Mouse (Mus musculus) embryo, embryonic 11 days (tissue): ENCODE measurements at regions not wholly inside any gene's neighbourhood (a gene's known extent, or its start where the extent isn't known, plus 50 kb on each side); places are given as distances from the start of the nearest gene placed in this dataset.

Source experiments
- DNase-seq: peaks from one replicate; pipeline ENCODE4 v3.0.0-alpha.2; 2015

DNA sequence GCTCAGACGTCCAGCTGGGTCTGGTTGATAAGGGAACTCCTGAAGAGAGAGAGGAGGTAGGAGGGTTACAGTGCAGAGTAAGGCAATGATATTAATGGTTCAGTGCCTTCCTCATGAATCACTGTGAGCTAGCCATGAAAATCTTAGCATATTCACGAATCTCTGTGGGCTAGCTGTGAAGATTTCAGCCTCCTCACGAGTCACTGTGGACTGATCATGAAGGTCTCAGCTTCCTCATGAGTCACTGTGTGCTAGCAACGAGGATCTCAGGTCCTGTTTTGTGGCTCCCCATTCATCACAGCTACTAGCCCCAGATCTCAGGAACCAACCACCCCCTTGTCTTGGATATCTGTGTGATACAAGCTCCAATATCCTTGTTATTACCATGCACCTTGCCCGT, 191.4 kb downstream of the Rap2a start:
- no peak for DNase-seq

DNA sequence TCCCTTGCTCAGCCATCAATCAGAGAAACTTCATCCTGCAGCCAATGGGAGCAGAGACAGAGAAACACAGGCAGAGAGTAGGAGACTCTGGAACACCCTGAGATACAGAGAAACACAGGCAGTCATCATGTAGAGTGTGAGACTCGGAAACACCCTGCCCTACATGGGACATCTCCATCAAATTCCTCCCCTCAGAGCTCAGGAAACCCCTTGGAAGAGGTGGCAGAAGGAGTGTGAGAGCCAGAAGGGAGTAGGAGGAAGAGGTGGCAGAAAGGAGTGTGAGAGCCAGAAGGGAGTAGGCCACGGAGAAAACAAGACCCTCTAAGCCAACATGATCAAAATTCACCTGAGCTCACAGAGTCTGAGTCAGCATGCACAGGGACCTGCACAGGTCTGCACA, 197.5 kb downstream of the Rap2a start:
- DNase-seq = no peak

- DNase-seq = no peak
These were observed 200.3 kb downstream of the Rap2a start for GRCm38 (mm10) chr14:120678533-120678932.

DNA sequence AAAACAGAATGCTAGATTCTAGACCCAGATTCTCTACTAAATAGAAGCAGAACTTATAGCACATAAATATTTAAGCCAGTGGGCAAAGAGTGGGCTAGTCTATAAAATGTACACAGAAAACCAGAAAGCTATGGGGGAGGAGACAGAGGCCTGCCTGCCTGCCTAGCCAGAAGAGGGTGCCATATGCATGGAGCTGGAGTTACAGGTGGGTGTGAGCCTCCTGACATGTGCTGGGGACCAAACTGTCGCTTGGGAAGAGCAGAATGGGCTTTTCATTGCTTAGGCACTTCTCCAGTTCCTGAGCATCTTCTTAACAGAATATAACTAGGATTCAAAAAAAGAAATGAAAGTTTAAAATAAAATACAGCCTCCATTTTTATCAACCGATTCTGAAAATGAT, 200.8 kb downstream of the Rap2a start:
- DNase-seq = no peak

- no peak for DNase-seq
These were observed 202.0 kb downstream of the Rap2a start for GRCm38 (mm10) chr14:120680272-120680671.

GRCm38 (mm10) chr14:120685263-120685662, 207.0 kb downstream of the Rap2a start:
- no peak for DNase-seq

DNA sequence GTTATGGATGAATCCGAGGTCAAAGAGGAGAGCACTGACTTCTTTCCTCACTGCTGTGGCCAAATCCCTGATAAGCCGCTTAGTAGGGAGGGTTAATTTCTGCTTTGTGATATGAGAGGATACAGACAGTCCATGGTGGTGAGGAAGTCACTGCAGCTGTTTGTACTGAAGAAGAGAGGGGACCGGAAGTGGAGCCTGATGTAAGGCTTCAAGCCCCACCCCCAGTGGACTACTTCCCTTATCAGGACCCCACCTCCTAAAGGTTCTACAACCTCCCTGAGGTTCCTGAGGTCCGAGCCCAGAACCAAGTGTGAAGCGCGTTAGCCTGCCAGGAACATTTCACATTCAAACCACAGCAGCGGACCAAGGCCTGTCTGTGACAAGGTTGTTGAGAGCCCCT, 207.6 kb downstream of the Rap2a start:
- DNase-seq = no peak

GRCm38 (mm10) chr14:120686751-120687150, 208.5 kb downstream of the Rap2a start:
- DNase-seq = no peak

- DNase-seq = no peak
These were observed 211.6 kb upstream of the Ipo5 start for GRCm38 (mm10) chr14:120699378-120699777.

- no peak for DNase-seq
These were observed 205.7 kb upstream of the Ipo5 start for GRCm38 (mm10) chr14:120705301-120705801.

DNA sequence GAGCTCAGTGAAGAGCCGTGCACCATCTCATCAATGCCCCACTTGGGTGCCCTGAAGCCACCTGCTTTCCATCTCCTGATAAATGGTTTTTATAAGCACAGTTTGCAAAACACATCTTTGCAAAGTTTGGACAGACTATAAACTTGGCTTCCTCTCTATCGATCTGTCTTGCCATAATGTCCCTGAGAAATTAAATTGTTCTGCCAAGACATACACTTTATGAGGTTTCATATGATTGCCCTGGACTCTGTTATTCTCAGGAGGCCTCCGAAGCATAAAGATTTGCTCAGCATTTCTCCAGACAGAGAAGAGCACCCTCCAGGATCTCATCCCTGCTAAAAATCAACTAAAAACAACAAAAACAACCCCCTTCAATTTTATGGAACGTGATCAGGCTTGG, 200.2 kb upstream of the Ipo5 start:
- DNase-seq = no peak

DNA sequence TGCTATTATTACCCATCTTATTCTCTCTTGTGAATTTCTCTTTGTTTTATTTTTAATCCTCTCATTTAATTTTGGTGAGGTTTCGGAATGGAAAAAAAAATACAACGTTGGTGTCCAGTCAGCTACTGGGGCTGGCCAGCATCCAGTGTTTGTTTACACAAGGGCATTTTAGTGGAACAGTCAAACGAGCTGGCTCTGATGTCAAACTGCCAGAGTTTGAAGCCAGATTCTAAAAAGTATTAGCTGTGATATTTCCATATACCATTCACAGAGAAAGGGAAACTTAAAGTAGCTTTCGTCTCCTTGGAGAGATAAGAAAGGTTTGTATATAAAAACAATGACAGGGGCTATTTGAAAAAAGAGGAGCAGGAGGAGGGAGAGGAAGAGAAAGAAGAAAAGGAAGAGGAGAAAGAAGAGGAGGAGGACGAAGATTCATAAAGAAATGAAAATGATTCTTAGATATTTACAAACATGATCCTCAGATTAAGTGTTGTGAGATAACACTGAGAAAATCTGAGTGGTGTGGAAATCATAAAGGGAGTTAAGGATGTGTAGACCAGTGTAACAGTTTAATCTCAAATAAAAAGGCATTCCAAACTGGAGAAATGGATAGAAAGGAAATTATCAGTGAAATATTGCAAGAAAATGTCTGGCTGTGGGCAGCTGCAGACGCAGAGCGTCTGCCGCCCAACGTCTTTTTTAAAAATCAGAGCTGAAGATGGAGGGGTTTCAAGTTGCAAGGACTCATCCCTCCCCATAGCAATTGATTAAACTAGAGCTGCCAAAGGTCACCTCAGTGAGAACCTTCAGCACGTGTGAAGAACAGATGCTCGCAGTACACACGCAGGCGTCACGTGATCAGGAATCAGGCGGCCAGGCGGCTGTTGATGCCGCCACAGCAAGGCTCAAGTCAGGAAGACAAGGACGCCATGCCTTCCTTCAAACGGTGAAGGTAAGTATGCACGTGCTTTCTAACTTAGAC, 190.3 kb upstream of the Ipo5 start:
- peak; percentile 50 for DNase-seq

DNA sequence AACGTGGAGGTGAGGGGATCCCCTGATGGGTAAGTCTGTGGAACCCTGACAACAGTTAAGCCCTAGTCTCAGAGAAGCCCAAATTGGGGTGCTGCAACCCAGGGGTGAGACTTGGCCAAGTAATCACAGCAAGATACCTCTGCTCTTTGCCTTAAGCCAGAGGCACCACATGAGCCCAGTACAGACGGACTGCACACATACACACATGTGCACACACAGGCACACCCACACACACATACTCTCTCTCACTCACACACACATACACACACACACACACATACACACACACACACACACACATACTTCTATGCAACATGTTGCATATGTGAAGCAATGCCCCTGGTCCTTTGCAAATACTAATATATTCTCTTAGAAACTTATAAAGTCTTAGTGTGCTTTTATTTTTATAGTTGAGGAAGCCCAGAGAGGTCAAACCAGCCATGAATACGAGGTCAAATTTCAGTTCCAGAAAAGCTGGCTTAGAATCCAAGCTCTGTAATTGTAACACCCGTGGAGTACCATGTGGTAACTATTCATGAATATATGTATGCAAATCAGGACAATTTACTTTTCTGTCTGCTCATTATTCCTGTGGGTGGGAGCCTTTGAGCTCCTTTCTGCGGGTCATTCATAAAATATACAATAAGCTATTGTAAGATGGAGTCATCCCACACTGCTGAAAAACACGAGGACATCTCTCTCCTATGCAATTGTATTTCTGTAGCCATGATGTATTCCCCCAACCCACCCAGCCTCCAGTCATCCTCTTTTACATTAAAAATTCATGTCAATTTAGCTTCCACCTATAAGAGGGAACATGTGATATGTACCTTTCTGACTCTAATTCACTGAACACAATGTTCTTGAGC, 189.2 kb upstream of the Ipo5 start:
- no peak for DNase-seq

DNA sequence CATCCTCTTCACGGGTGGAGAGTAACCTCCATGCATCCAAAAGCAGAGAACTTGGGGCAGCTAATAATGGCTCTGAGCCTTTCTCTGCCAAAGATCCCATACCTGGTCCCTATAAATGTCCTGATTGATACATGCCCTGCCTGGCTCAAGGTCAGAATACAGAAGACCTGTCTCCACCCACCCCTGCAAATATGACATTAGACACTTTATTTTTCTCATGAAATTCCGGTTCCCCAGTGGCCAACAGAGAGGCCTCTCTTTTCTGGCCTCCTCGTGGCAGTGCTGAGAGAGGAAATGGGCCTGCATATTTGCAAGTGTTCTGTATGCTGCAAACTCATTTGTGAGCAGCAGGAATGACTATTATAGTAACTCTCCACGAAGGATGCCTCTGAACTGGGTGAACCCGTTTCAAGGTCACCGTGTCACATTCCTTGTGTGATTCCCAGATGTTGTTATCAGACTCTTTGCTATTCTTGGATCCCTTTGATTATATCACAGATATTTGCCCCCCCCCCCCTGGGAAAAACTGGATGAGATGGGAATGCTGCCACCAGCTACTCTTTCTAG, 188.4 kb upstream of the Ipo5 start:
- no peak for DNase-seq

DNA sequence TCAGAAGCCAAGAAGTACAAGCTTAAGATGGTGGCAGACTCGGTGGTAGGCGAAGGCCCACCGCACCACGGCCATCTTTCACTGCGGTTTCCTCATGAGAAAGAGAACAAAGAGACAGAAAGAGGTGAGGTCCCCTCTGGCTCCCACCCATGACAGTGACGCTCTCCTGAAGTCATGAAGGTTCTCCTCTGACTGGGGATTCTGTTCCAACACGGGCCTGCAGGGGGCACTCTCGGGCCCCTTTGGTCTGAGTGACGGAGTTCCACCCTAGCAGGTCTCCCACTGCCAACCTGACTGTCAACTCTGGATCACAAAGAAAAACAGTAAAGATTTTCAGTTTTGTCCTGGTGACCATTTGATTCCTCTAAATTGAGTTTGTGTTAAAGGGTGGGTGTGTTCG, 182.9 kb upstream of the Ipo5 start:
- no peak for DNase-seq

DNA sequence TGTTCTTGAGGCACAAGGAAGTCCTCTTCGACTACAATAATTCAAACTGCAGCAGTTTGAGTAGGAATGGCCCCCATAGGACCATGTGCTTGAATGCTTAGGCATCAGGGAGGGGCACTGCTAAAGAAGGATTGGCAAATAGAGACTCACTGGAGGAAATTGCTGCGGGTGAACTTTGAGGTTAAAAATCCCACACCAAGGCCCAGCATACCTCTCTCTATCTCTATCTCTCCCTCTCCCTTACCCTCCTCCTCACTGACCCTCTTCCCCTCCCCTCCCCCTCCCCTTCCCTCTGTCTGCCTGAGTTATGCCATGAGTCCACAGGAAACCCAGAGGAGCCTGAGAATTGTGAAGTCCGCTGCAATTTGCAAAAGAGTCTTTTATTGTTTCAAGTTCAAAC, 180.8 kb upstream of the Ipo5 start:
- peak; percentile 29 for DNase-seq

DNA sequence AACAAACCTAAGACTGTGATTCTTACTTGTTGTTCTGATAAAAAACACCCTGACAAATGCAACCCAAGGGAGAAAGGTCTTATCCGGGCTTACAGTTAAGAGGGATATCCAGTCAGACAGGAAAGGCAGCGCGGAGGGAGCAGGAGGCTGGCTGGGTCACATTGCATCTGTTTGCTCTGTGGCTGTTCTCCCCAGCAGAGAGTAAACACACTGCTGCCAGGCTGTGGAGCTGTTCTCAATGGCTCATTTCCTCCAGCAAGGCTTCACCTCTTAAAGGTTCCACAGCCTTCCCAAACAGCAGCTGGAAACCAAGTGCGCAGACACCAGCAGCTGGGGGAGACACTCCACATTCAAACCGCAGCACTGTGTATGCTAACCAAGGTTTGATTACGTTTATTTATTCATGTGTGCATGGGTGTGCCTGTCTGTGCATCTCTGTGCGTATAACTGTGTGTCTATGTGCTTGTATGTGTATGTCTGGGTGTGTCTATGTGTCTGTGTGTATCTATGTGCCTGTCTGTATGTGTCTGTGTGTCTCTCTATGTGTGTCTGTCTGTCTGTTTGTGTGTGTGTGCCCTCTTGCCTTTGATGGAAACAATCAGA, 179.2 kb upstream of the Ipo5 start:
- peak; percentile 23 for DNase-seq

DNA sequence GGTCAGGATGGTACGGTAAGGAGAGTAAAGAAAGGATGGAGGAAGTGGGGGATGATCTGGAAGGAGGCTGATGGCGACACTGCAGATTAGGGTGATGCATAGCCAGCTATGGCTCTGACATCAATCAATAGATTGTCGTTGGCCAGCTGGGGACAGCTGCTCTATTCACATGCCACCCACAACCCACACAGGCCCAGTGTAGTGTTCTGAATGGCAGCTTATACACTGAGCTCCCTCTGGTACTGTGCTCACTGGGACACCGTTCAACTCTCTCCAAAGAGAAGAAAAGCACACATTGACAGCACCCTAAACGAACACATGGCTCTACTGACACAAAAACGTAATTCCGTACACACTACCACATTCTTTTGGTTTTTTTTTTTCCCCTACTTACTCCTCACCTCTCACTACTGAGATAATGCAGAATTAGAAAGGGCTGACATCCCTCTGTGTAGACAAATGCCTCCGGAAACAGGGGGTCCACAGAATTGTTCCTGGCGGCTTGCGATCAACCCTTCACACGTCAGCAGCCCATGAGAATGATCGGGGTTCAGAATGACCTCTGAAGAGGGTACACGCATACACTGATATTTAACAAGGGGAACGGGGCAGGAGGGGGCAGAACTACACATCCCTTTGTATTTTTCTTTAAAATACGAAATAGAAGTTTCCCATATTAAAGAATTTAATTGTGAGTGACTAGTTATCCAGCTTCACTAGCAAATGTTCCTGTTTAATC, 178.5 kb upstream of the Ipo5 start:
- DNase-seq = no peak

DNA sequence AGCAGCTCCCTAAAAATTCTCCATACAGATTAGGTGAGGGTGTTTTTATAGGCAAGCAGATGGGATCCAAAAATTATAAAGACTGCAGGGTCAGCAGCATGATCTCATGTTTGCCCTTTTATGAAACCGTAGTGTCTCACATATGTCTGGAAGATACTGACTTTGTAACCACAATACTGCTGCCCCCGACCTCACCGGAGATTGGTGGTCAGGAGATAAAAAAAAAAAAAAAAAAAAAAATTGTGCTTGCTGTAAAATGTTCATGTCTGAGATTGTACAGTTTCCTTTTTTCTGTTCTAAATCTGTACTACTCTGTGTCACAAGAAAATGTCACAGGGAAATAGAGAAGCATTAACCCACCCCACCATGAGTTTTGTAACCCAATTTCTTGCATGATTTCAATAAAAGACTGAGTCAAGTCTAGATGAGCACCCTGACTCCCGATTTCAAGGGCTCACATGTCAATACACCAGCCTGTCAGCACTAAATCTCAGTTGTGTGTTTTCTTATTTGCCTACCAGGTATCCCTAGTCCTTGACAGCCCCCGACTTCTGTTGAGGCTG, 169.5 kb upstream of the Ipo5 start:
- no peak for DNase-seq

DNA sequence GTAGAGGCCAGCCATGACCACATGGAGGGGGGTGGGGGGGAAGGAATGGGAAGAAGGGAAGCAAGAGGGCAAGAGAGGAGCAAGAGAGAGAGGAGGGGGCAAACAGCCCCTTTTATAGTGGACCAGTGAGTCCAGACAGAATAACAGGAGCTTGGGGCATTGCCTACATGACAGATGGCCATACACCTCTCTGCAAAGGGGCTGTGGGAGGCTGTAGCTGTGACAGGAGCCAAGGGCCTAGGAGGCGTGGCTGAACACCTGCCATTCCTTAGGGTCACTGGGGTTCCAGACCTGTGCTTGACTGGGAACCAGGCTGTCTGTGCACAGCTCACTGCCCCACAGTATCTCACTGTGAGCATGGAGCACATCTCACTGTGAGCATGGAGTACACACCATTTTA, 157.0 kb upstream of the Ipo5 start:
- no peak for DNase-seq

DNA sequence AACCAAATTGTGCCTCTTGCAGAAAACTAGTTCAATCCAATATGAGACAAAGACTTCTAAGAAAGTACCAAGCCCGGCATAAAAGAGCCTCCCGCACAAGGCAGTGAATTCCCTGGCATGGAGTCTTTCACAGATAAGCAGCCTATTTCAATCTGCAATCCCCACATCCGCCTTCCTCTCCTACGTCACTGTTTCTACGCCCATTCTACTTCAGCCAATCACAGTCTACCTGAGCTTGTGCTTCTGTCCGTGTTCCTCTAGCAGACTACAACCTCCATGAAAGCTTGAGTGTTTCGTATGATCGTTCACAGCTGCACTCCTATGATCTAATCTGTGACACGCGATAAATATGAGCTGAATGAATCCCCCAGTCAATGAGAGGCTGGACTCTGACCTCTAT, 155.6 kb upstream of the Ipo5 start:
- no peak for DNase-seq
